Mouse (Mus musculus) ES-Bruce4 (cell line): ENCODE data around the gene Cd33.

Experiments
- CTCF ChIP-seq: IDR thresholded peaks from one replicate; pipeline ENCODE4 v1.8.1; 2011; ENCODE audit warnings: low read depth, low read length
- EP300 ChIP-seq: IDR thresholded peaks from 2 replicates; pipeline ENCODE4 v1.6.1; 2011; ENCODE audit warnings: low read depth, low read length; ENCODE audit not compliant: insufficient read depth
- POLR2A ChIP-seq: IDR thresholded peaks from one replicate; pipeline ENCODE4 v1.8.1; 2011; ENCODE audit warnings: low read length; ENCODE audit not compliant: insufficient read depth

- TF ChIP-seq POLR2A: no peak
- no peak for TF ChIP-seq CTCF
- TF ChIP-seq EP300: no peak
Measured at GRCm38 (mm10) chr7:43532936-43533505, 11.2 kb downstream of the Cd33 start.
